Mouse (Mus musculus): ENCODE data around the gene Tsen54.

The Tsen54 gene

GRCm38 (mm10) chr11:115872437-115872836 lies 57.9 kb downstream of the Tsen54 start:
- no peak for DNase-seq

Data from lung, postnatal 10 days (tissue).